Mouse (Mus musculus): ENCODE data around the gene Lnpep. TPM values are rescaled to one million over a fixed set of nuclear protein-coding genes. Genes with fewer than 3 reads are reported as not detected.

Gene Lnpep
- polyA plus RNA-seq, 1 experiment from 2014 or later: 10.7 TPM

- no peak for ATAC-seq (ENCODE audit: low FRiP score)
- no peaks in the 10 kb centered on the region for H3K4me1 ChIP-seq (replicated peaks; ENCODE audit: control insufficient read depth, insufficient read depth, low read length)
- no peak overlapping the region for H3K4me3 ChIP-seq (ENCODE audit: low read depth, low read length)
- DNase-seq (ENCODE audit: low spot score): no peak
- H3K9me3 ChIP-seq (ENCODE audit: control insufficient read depth, low read length): no peaks in the 10 kb centered on the region
- no peaks in the 10 kb centered on the region for H3K36me3 ChIP-seq (ENCODE audit: control insufficient read depth, insufficient read depth, low read length)
- H3K4me2 ChIP-seq (replicated peaks; ENCODE audit: low read depth, low read length): no peak overlapping the region
- H3K9ac ChIP-seq (ENCODE audit: low read depth, low read length): no peak overlapping the region
- 80% methylated on average over 3 of the region's 3 CpGs for WGBS
- no peak overlapping the region for H3K27ac ChIP-seq (ENCODE audit: low read depth, low read length)
- H3K27me3 ChIP-seq (ENCODE audit: control insufficient read depth, insufficient read depth, low read length): no peaks in the 10 kb centered on the region
These were observed 24.0 kb downstream of the Lnpep start for GRCm38 (mm10) chr17:17600804-17601252.

GRCm38 (mm10) chr17:17600001-17600400, 24.8 kb downstream of the Lnpep start:
- WGBS: 82% methylated on average over 1 of the region's 1 CpGs
- no peak overlapping the region for H3K27ac ChIP-seq (ENCODE audit: low read depth, low read length)
- no peaks in the 10 kb centered on the region for H3K9me3 ChIP-seq (ENCODE audit: control insufficient read depth, low read length)
- H3K36me3 ChIP-seq (ENCODE audit: control insufficient read depth, insufficient read depth, low read length): no peaks in the 10 kb centered on the region
- H3K9ac ChIP-seq (ENCODE audit: low read depth, low read length): no peak overlapping the region
- H3K4me1 ChIP-seq (replicated peaks; ENCODE audit: control insufficient read depth, insufficient read depth, low read length): no peaks in the 10 kb centered on the region
- ATAC-seq (ENCODE audit: low FRiP score): no peak
- DNase-seq (ENCODE audit: low spot score): no peak
- H3K4me3 ChIP-seq (ENCODE audit: low read depth, low read length): no peak overlapping the region
- no peaks in the 10 kb centered on the region for H3K27me3 ChIP-seq (ENCODE audit: control insufficient read depth, insufficient read depth, low read length)
- no peak overlapping the region for H3K4me2 ChIP-seq (replicated peaks; ENCODE audit: low read depth, low read length)

GRCm38 (mm10) chr17:17598355-17598754, 26.5 kb downstream of the Lnpep start:
- H3K4me3 ChIP-seq (ENCODE audit: low read depth, low read length): no peak overlapping the region
- H3K27me3 ChIP-seq (ENCODE audit: control insufficient read depth, insufficient read depth, low read length): no peaks in the 10 kb centered on the region
- H3K4me1 ChIP-seq (replicated peaks; ENCODE audit: control insufficient read depth, insufficient read depth, low read length): no peaks in the 10 kb centered on the region
- 90% methylated on average over 2 of the region's 2 CpGs for WGBS
- H3K4me2 ChIP-seq (replicated peaks; ENCODE audit: low read depth, low read length): no peak overlapping the region
- no peak for DNase-seq (ENCODE audit: low spot score)
- no peak overlapping the region for H3K9ac ChIP-seq (ENCODE audit: low read depth, low read length)
- no peaks in the 10 kb centered on the region for H3K9me3 ChIP-seq (ENCODE audit: control insufficient read depth, low read length)
- H3K36me3 ChIP-seq (ENCODE audit: control insufficient read depth, insufficient read depth, low read length): no peaks in the 10 kb centered on the region
- no peak for ATAC-seq (ENCODE audit: low FRiP score)
- no peak overlapping the region for H3K27ac ChIP-seq (ENCODE audit: low read depth, low read length)

- WGBS: 92% methylated on average over 1 of the region's 1 CpGs
- no peak overlapping the region for H3K4me2 ChIP-seq (replicated peaks; ENCODE audit: low read depth, low read length)
These were observed 31.9 kb downstream of the Lnpep start for GRCm38 (mm10) chr17:17592926-17593325.

GRCm38 (mm10) chr17:17587333-17588047, 37.4 kb downstream of the Lnpep start:
- Histone ChIP-seq H3K4me2 (replicated peaks; ENCODE audit: low read depth, low read length) (no peak overlapping the region), H3K9ac (ENCODE audit: low read depth, low read length) (no peak overlapping the region), H3K9me3 (ENCODE audit: control insufficient read depth, low read length) (no peaks in the 10 kb centered on the region), H3K4me1 (replicated peaks; ENCODE audit: control insufficient read depth, insufficient read depth, low read length) (no peaks in the 10 kb centered on the region), H3K36me3 (ENCODE audit: control insufficient read depth, insufficient read depth, low read length) (no peaks in the 10 kb centered on the region), H3K4me3 (ENCODE audit: low read depth, low read length) (no peak overlapping the region), H3K27me3 (ENCODE audit: control insufficient read depth, insufficient read depth, low read length) (no peaks in the 10 kb centered on the region), H3K27ac (ENCODE audit: low read depth, low read length) (no peak overlapping the region)
- no peak for DNase-seq (ENCODE audit: low spot score)
- ATAC-seq (ENCODE audit: low FRiP score): no peak
- WGBS: 83% methylated on average over 7 of the region's 7 CpGs

More at GRCm38 (mm10) chr17:17592926-17593325, 31.9 kb downstream of the Lnpep start:
- ATAC-seq (ENCODE audit: low FRiP score) (no peak), DNase-seq (ENCODE audit: low spot score) (no peak)
- Histone ChIP-seq H3K4me1 (replicated peaks; ENCODE audit: control insufficient read depth, insufficient read depth, low read length) (no peaks in the 10 kb centered on the region), H3K27ac (ENCODE audit: low read depth, low read length) (no peak overlapping the region), H3K27me3 (ENCODE audit: control insufficient read depth, insufficient read depth, low read length) (no peaks in the 10 kb centered on the region), H3K9me3 (ENCODE audit: control insufficient read depth, low read length) (no peaks in the 10 kb centered on the region), H3K4me3 (ENCODE audit: low read depth, low read length) (no peak overlapping the region), H3K9ac (ENCODE audit: low read depth, low read length) (no peak overlapping the region), H3K36me3 (ENCODE audit: control insufficient read depth, insufficient read depth, low read length) (no peaks in the 10 kb centered on the region)

GRCm38 (mm10) chr17:17585115-17585514, 39.7 kb downstream of the Lnpep start:
- Histone ChIP-seq H3K36me3 (ENCODE audit: control insufficient read depth, insufficient read depth, low read length) (no peaks in the 10 kb centered on the region), H3K27me3 (ENCODE audit: control insufficient read depth, insufficient read depth, low read length) (no peaks in the 10 kb centered on the region), H3K4me3 (ENCODE audit: low read depth, low read length) (no peak overlapping the region), H3K4me1 (replicated peaks; ENCODE audit: control insufficient read depth, insufficient read depth, low read length) (no peaks in the 10 kb centered on the region), H3K27ac (ENCODE audit: low read depth, low read length) (no peak overlapping the region), H3K9me3 (ENCODE audit: control insufficient read depth, low read length) (no peaks in the 10 kb centered on the region), H3K9ac (ENCODE audit: low read depth, low read length) (no peak overlapping the region), H3K4me2 (replicated peaks; ENCODE audit: low read depth, low read length) (no peak overlapping the region)
- no peak for DNase-seq (ENCODE audit: low spot score)
- no peak for ATAC-seq (ENCODE audit: low FRiP score)
- WGBS: 94% methylated on average over 4 of the region's 4 CpGs

- Histone ChIP-seq H3K9me3 (ENCODE audit: control insufficient read depth, low read length) (no peaks in the 10 kb centered on the region), H3K4me2 (replicated peaks; ENCODE audit: low read depth, low read length) (no peak overlapping the region), H3K27ac (ENCODE audit: low read depth, low read length) (no peak overlapping the region), H3K9ac (ENCODE audit: low read depth, low read length) (no peak overlapping the region), H3K27me3 (ENCODE audit: control insufficient read depth, insufficient read depth, low read length) (no peaks in the 10 kb centered on the region), H3K4me1 (replicated peaks; ENCODE audit: control insufficient read depth, insufficient read depth, low read length) (no peaks in the 10 kb centered on the region), H3K4me3 (ENCODE audit: low read depth, low read length) (no peak overlapping the region), H3K36me3 (ENCODE audit: control insufficient read depth, insufficient read depth, low read length) (no peaks in the 10 kb centered on the region)
- DNase-seq (ENCODE audit: low spot score) (no peak), ATAC-seq (ENCODE audit: low FRiP score) (no peak)
- 48% methylated on average over 2 of the region's 2 CpGs for WGBS
These were observed 41.0 kb downstream of the Lnpep start for GRCm38 (mm10) chr17:17583896-17584295.

GRCm38 (mm10) chr17:17581234-17581633, 43.6 kb downstream of the Lnpep start:
- H3K9ac ChIP-seq (ENCODE audit: low read depth, low read length): no peak overlapping the region
- H3K27ac ChIP-seq (ENCODE audit: low read depth, low read length): no peak overlapping the region
- no peak for ATAC-seq (ENCODE audit: low FRiP score)
- H3K4me2 ChIP-seq (replicated peaks; ENCODE audit: low read depth, low read length): no peak overlapping the region
- DNase-seq (ENCODE audit: low spot score): no peak
- H3K4me1 ChIP-seq (replicated peaks; ENCODE audit: control insufficient read depth, insufficient read depth, low read length): no peaks in the 10 kb centered on the region
- H3K9me3 ChIP-seq (ENCODE audit: control insufficient read depth, low read length): no peaks in the 10 kb centered on the region
- H3K4me3 ChIP-seq (ENCODE audit: low read depth, low read length): no peak overlapping the region
- H3K27me3 ChIP-seq (ENCODE audit: control insufficient read depth, insufficient read depth, low read length): no peaks in the 10 kb centered on the region
- no peaks in the 10 kb centered on the region for H3K36me3 ChIP-seq (ENCODE audit: control insufficient read depth, insufficient read depth, low read length)
- WGBS: 94% methylated on average over 3 of the region's 3 CpGs

- no peak overlapping the region for H3K9ac ChIP-seq (ENCODE audit: low read depth, low read length)
- no peak overlapping the region for H3K4me2 ChIP-seq (replicated peaks; ENCODE audit: low read depth, low read length)
- DNase-seq (ENCODE audit: low spot score) (no peak), ATAC-seq (ENCODE audit: low FRiP score) (no peak)
- no peaks in the 10 kb centered on the region for H3K9me3 ChIP-seq (ENCODE audit: control insufficient read depth, low read length)
- no peak overlapping the region for H3K4me3 ChIP-seq (ENCODE audit: low read depth, low read length)
- no peaks in the 10 kb centered on the region for H3K27me3 ChIP-seq (ENCODE audit: control insufficient read depth, insufficient read depth, low read length)
- H3K27ac ChIP-seq (ENCODE audit: low read depth, low read length): no peak overlapping the region
- no peaks in the 10 kb centered on the region for H3K4me1 ChIP-seq (replicated peaks; ENCODE audit: control insufficient read depth, insufficient read depth, low read length)
- H3K36me3 ChIP-seq (ENCODE audit: control insufficient read depth, insufficient read depth, low read length): no peaks in the 10 kb centered on the region
- 97% methylated on average over 9 of the region's 9 CpGs for WGBS
These were observed 48.5 kb downstream of the Lnpep start for GRCm38 (mm10) chr17:17576399-17576798.

Data from hindbrain, embryonic 11.5 days (tissue).